Mouse (Mus musculus): Measurements from ENCODE around the gene Gpank1. TPM values are rescaled to one million over a fixed set of nuclear protein-coding genes. Genes with fewer than 3 reads are reported as not detected.

Gene Gpank1
- polyA plus RNA-seq, 1 experiment from 2014 or later: 34.5 TPM

DNA sequence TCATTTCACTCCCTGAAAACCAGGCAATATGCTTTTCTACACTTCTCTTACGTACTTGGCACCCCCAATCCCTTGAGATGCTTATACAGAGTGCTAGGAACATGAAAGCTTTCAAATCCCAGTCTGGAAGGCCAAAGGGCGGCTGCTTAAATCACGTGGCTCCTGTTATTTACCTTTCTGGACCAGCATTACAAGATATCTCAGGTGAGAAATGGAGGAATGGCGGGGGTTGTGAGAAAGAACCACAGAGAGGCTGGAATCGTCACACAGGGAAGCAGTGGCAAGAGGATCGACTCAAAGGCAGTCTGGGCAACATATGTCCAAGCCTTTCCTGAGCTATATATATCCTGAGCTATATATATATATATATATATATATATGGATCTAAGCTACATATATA lies 4.3 kb downstream of the Gpank1 start:
- no peak overlapping the region for H3K27ac ChIP-seq (replicated peaks)
- H3K4me1 ChIP-seq: peaks cover 42% of the 10 kb centered on the region
- DNase-seq (ENCODE audit: low spot score): no peak
- H3K4me3 ChIP-seq: peak overlapping the region; percentile 78
- no peaks in the 10 kb centered on the region for H3K9me3 ChIP-seq (replicated peaks)
- 36% methylated on average over 6 of the region's 6 CpGs for WGBS
- no peaks in the 10 kb centered on the region for H3K27me3 ChIP-seq (ENCODE audit: low read depth, poor library complexity, severe bottlenecking)
- H3K36me3 ChIP-seq: peaks cover 37% of the 10 kb centered on the region

GRCm38 (mm10) chr17:35126206-35126611 lies 5.0 kb downstream of the Gpank1 start, which contains the start of gene D17H6S53E:
Gene D17H6S53E (plus strand): TSS chr17:35126373.
- peaks cover 41% of the 10 kb centered on the region for H3K4me1 ChIP-seq
- H3K27me3 ChIP-seq (ENCODE audit: low read depth, poor library complexity, severe bottlenecking): no peaks in the 10 kb centered on the region
- H3K9me3 ChIP-seq (replicated peaks): no peaks in the 10 kb centered on the region
- WGBS: under 1% methylated on average over 36 of the region's 36 CpGs
- H3K27ac ChIP-seq (replicated peaks): peak within 1 kb of the TSS; percentile 92
- H3K36me3 ChIP-seq: peaks cover 37% of the 10 kb centered on the region
- peak within 1 kb of the TSS; percentile 78 for H3K4me3 ChIP-seq
- DNase-seq (ENCODE audit: low spot score): peak; percentile 76

GRCm38 (mm10) chr17:35127017-35127416 lies 5.8 kb downstream of the Gpank1 start:
- WGBS: 71% methylated on average over 13 of the region's 13 CpGs
- peak overlapping the region; percentile 78 for H3K4me3 ChIP-seq
- no peaks in the 10 kb centered on the region for H3K9me3 ChIP-seq (replicated peaks)
- no peaks in the 10 kb centered on the region for H3K27me3 ChIP-seq (ENCODE audit: low read depth, poor library complexity, severe bottlenecking)
- 0 out of 2 replicates have a peak overlapping the region, but pooled peaks have one; percentile 92 for H3K27ac ChIP-seq (replicated peaks)
- peaks cover 37% of the 10 kb centered on the region for H3K36me3 ChIP-seq
- no peak for DNase-seq (ENCODE audit: low spot score)
- peaks cover 36% of the 10 kb centered on the region for H3K4me1 ChIP-seq

DNA sequence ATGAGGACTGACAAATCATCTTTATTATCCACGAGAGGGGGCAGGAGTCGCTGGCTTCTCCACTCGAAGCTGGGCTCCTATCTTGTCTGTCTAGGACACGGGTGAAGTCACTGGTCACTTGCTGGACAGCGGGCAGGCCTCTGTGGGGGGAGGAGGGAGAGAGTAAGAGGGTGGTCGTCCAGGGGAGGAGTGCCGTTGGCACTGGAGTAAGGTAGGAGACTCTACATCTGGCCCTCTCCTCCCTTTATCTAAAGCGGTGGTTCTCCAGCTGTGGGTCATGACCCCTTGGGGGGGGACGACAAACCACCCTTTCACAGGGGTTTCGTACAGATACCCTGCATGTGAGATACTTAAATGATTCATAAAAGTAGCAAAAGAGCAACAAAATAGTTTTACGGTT lies 7.7 kb downstream of the Gpank1 start:
- Histone ChIP-seq H3K4me1 (peaks cover 29% of the 10 kb centered on the region), H3K9me3 (replicated peaks) (no peaks in the 10 kb centered on the region), H3K4me3 (no peak overlapping the region), H3K27me3 (ENCODE audit: low read depth, poor library complexity, severe bottlenecking) (no peaks in the 10 kb centered on the region), H3K36me3 (peaks cover 29% of the 10 kb centered on the region), H3K27ac (replicated peaks) (no peak overlapping the region)
- DNase-seq (ENCODE audit: low spot score): no peak
- WGBS: 76% methylated on average over 11 of the region's 11 CpGs

DNA sequence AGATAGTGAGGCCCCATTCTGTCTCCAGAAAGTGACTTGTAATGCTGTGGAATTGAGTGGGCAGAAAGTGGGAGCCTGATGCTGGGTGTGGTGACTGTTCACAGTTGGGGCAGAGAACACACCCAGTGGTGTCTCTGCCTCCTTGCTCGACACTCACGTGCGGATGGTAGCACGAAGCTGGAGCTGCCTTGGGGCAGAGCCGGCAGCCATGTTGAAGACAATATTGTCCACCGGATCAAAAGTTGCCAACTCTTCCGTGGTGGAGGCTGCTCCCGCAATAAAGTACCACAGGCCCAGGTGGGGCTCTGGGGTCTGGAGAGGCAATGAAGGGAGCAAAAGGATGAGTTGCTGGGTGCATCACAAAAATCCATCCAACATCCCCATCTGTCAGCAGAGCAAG lies 9.8 kb downstream of the Gpank1 start:
- no peak for DNase-seq (ENCODE audit: low spot score)
- WGBS: 90% methylated on average over 8 of the region's 8 CpGs
- Histone ChIP-seq H3K4me1 (peaks cover 23% of the 10 kb centered on the region), H3K27me3 (ENCODE audit: low read depth, poor library complexity, severe bottlenecking) (no peaks in the 10 kb centered on the region), H3K9me3 (replicated peaks) (no peaks in the 10 kb centered on the region), H3K4me3 (no peak overlapping the region), H3K36me3 (peaks cover 18% of the 10 kb centered on the region), H3K27ac (replicated peaks) (no peak overlapping the region)

GRCm38 (mm10) chr17:35131500-35132173 lies 10.4 kb downstream of the Gpank1 start, which contains the start of gene Apom:
Gene Apom (minus strand): TSS chr17:35132050.
- Histone ChIP-seq H3K4me1 (peaks cover 23% of the 10 kb centered on the region), H3K36me3 (peaks cover 18% of the 10 kb centered on the region), H3K27me3 (ENCODE audit: low read depth, poor library complexity, severe bottlenecking) (no peaks in the 10 kb centered on the region), H3K9me3 (replicated peaks) (no peaks in the 10 kb centered on the region), H3K4me3 (peak within 1 kb of the TSS; percentile 21; the same call in 1 of the 2 replicates), H3K27ac (replicated peaks) (no peak within 1 kb of the TSS)
- 82% methylated on average over 15 of the region's 15 CpGs for WGBS
- no peak for DNase-seq (ENCODE audit: low spot score)

DNA sequence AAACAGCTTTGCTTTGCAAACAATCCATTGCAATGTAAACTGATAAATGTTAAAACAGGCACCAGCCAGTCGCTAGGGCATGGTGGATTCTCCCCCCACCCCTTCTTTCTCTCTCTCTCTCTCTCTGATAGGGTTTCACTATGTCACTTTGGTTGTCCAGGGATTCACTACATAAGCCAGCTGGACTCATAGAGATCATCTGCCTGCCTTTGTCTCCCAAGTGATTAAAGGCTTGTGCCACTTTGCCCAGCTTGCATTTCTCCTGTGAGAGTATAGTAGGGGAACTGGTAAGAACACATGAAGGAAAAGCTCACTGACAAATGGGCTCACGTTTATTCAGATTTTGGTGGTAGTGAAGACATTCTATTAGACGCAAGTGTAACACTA lies 10.9 kb downstream of the Gpank1 start:
- no peaks in the 10 kb centered on the region for H3K27me3 ChIP-seq (ENCODE audit: low read depth, poor library complexity, severe bottlenecking)
- H3K4me3 ChIP-seq: no peak overlapping the region
- no peaks in the 10 kb centered on the region for H3K9me3 ChIP-seq (replicated peaks)
- H3K4me1 ChIP-seq: peaks cover 23% of the 10 kb centered on the region
- 74% methylated on average over 3 of the region's 3 CpGs for WGBS
- peaks cover 18% of the 10 kb centered on the region for H3K36me3 ChIP-seq
- no peak for DNase-seq (ENCODE audit: low spot score)
- H3K27ac ChIP-seq (replicated peaks): no peak overlapping the region

GRCm38 (mm10) chr17:35133517-35133916 lies 12.3 kb downstream of the Gpank1 start:
- Histone ChIP-seq H3K27me3 (ENCODE audit: low read depth, poor library complexity, severe bottlenecking) (no peaks in the 10 kb centered on the region), H3K4me3 (peak overlapping the region; percentile 8; the same call in 1 of the 2 replicates), H3K36me3 (peaks cover 24% of the 10 kb centered on the region), H3K27ac (replicated peaks) (no peak overlapping the region), H3K4me1 (peaks cover 19% of the 10 kb centered on the region), H3K9me3 (replicated peaks) (no peaks in the 10 kb centered on the region)
- WGBS: 93% methylated on average over 7 of the region's 7 CpGs
- no peak for DNase-seq (ENCODE audit: low spot score)

DNA sequence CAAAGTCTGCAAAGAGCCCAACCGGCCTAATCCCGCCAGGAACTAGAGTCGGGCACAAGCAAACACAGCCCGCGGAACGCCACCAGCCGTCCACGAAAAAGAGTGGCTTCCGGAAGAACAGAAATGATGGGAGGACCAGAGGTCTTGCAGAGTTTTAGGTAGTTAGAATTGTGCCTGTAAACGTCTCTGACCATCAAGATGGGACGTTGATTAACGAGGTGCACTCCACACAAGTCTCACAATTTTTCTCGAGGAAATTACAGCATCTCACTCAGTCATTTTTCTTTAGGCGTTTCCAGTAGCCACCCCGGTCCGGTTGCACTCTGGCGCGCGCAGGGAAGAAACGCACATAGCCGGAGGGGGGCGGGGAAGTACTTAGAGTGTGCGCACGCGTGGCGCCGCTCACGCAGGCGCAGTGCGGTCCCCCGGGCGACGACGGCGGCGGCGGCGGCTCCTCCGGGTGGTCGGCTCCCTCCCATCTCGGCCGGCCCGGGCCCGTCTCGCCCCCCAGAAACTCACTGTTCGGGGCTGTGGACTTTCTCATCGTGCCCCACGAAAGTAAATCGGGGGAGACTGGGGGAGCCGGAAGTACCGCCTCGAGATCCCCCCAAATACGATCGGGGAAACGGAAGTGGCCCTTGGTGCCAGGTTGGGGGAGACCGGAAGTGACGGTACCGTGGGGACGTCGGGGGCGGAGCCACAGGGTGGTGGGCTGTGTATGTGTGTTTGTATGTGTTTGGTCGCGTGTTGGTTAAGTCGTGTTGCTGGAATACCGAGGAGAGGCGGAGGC lies 13.7 kb downstream of the Gpank1 start, which contains the start of gene Bag6:
TSS of gene Bag6 (plus strand) at position 378 of the 790 bp plus-strand sequence.
- Histone ChIP-seq H3K4me3 (peak within 1 kb of the TSS; percentile 86), H3K4me1 (peaks cover 23% of the 10 kb centered on the region), H3K9me3 (replicated peaks) (no peaks in the 10 kb centered on the region), H3K27ac (replicated peaks) (peak within 1 kb of the TSS; percentile 99), H3K36me3 (peaks cover 34% of the 10 kb centered on the region), H3K27me3 (ENCODE audit: low read depth, poor library complexity, severe bottlenecking) (no peaks in the 10 kb centered on the region)
- under 1% methylated on average over 66 of the region's 66 CpGs for WGBS
- peak; percentile 93 for DNase-seq (ENCODE audit: low spot score)

DNA sequence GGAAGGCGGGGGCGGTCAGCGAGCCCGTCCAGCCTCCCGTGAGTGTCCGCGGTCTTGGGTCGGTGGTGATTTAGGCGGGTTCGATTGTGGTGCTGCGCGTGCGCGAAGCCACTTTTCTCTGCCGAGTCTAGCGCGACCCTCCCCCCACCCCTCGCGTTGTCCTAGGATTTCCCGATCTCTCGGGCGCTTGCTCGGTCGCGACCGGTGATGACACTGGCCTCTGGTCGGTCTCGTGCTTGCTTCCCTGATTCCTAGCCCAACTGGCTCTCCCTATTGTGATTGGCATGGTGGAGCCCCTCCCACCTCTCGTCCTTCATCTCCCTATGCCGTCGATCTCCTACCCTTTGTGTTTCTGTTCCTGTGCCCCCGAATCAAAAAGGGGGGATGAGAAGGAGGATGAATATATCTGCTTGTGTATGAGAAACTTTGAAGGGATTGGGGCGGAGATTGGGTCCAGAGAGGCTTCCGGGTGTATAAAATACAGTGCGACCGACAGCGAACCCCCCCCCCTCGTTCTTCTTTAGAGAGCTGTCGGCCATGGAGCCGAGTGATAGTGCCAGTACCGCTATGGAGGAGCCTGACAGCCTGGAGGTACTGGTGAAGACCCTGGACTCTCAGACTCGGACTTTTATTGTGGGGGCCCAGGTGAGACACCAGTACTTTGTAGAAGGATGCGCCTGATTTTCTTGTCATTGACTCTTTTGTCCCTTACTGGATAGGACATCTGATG lies 14.5 kb downstream of the Gpank1 start:
- DNase-seq (ENCODE audit: low spot score): no peak
- H3K27ac ChIP-seq (replicated peaks): peak overlapping the region; percentile 99
- H3K27me3 ChIP-seq (ENCODE audit: low read depth, poor library complexity, severe bottlenecking): no peaks in the 10 kb centered on the region
- 1% methylated on average over 42 of the region's 43 CpGs for WGBS
- H3K36me3 ChIP-seq: peaks cover 39% of the 10 kb centered on the region
- H3K4me1 ChIP-seq: peaks cover 23% of the 10 kb centered on the region
- no peaks in the 10 kb centered on the region for H3K9me3 ChIP-seq (replicated peaks)
- H3K4me3 ChIP-seq: peak overlapping the region; percentile 86

GRCm38 (mm10) chr17:35139269-35139668 lies 18.0 kb downstream of the Gpank1 start:
- Histone ChIP-seq H3K4me1 (peaks cover 20% of the 10 kb centered on the region), H3K27ac (replicated peaks) (no peak overlapping the region), H3K4me3 (0 out of 2 replicates have a peak overlapping the region, but pooled peaks have one; percentile 9), H3K27me3 (ENCODE audit: low read depth, poor library complexity, severe bottlenecking) (no peaks in the 10 kb centered on the region), H3K9me3 (replicated peaks) (peaks cover 13% of the 10 kb centered on the region), H3K36me3 (peaks cover 70% of the 10 kb centered on the region)
- no peak for DNase-seq (ENCODE audit: low spot score)
- WGBS: 93% methylated on average over 3 of the region's 3 CpGs

DNA sequence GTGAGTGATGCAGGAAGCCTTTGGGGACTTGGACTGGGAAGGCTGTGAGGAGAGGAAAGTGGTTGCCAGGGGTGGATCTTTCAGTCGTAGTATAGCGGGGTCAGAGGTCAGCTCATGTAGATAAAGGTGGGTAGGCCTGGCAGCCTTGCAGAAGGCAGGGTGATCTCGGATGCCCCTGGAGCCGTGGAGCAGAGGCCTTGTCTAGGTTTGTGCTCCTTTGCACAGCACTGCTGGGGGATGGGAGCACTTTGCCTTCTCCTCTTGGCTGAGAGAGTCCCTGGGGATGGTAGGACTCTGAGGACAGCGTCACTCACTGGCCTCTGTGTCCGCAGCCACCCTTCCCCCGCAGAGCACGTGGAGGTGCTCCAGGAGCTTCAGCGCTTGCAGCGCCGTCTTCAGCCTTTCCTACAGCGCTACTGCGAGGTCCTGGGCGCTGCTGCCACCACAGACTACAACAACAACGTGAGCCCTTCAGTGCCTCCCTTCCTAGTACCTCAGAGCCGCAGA lies 19.3 kb downstream of the Gpank1 start:
- Histone ChIP-seq H3K9me3 (replicated peaks) (peaks cover 13% of the 10 kb centered on the region), H3K27me3 (ENCODE audit: low read depth, poor library complexity, severe bottlenecking) (no peaks in the 10 kb centered on the region), H3K27ac (replicated peaks) (no peak overlapping the region), H3K4me1 (peaks cover 20% of the 10 kb centered on the region), H3K36me3 (peaks cover 83% of the 10 kb centered on the region), H3K4me3 (no peak overlapping the region)
- WGBS: 85% methylated on average over 16 of the region's 16 CpGs
- DNase-seq (ENCODE audit: low spot score): no peak

All from midbrain, embryonic 10.5 days (tissue).